In the genomic region with DNA sequence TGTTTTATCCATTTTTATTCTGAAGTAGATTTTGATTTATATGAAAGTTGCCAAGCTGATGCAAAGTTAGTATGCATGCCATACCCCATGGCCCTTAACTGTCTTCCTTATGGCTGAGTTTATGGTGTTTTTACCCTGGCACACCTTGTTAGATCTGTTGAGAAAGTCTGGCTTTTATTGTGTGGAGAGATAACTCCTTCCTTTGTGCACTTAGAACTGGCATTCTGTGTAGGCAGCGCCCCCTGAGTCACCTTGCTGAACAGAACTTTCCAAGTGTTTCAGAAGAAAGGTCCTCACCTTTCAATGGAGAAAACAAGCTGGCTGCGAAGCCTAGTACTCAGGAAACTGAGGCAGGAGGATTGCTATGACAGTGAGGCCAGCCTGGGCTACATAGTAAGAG, we compare ENCODE assay signal across 18 mouse cellular contexts. TPM values are rescaled to one million over a fixed set of nuclear protein-coding genes. Genes with fewer than 3 reads are reported as not detected.
A peak's percentile ranks its signal among the peaks of the same experiment; 100 is the strongest.
DNase-seq lines count a peak whose midpoint lies in the region; ATAC-seq and TF ChIP-seq lines count a peak whose summit lies in the region.
"Had no signal": no experiment of that assay in that cellular context is flagged by ENCODE, and none has a peak within 500 bp of the region (broad histone marks: within the 10 kb centered on the region; RNA-seq: fewer than 3 reads in every experiment).

No protein-coding gene starts in this region.

- H3K9me3 ChIP-seq in heart, embryonic 16.5 days (replicated peaks; ENCODE audit: control insufficient read depth, low read length), result no peaks in the 10 kb centered on the region
- H3K9me3 ChIP-seq in stomach, embryonic 15.5 days, result no peaks in the 10 kb centered on the region
- H3K9me3 ChIP-seq: forebrain, embryonic 12.5 days; hindbrain, embryonic 15.5 days; midbrain, embryonic 15.5 days had no signal

- H3K4me1 ChIP-seq in heart, adult 2 months (ENCODE audit: control insufficient read depth, insufficient read depth, low read length), result peaks cover 10% of the 10 kb centered on the region
- peaks cover 53% of the 10 kb centered on the region for H3K4me1 ChIP-seq in heart, embryonic 16.5 days (ENCODE audit: control insufficient read depth, insufficient read depth, low read length)
- no peaks in the 10 kb centered on the region for H3K4me1 ChIP-seq in stomach, embryonic 15.5 days
- H3K4me1 ChIP-seq: forebrain, embryonic 12.5 days; hindbrain, embryonic 15.5 days; midbrain, embryonic 15.5 days had no signal

- peak overlapping the region; percentile 80 for H3K27ac ChIP-seq in heart, adult 2 months
- H3K27ac ChIP-seq in heart, embryonic 16.5 days (ENCODE audit: low read length), result peak overlapping the region; percentile 97
- peak overlapping the region; percentile 68; the same call in 1 of the 2 replicates for H3K27ac ChIP-seq in stomach, embryonic 15.5 days
- H3K27ac ChIP-seq: forebrain, embryonic 12.5 days; gastrocnemius, adult 2 months; hindbrain, embryonic 15.5 days; midbrain, embryonic 15.5 days had no signal

- intact Hi-C loops in heart, adult 2 months (cut with DNase I), result loop anchor here (2.0 kb wide), 1 partner anchor 13 kb away; no protein-coding TSS in a partner anchor

- peak overlapping the region; percentile 42; the same call in 1 of the 2 replicates for H3K4me2 ChIP-seq in heart, embryonic 16.5 days (ENCODE audit: low read depth, low read length)
- H3K4me2 ChIP-seq in stomach, embryonic 15.5 days, result no peak overlapping the region
- H3K4me2 ChIP-seq: forebrain, embryonic 12.5 days; hindbrain, embryonic 15.5 days; midbrain, embryonic 15.5 days had no signal

- no peak overlapping the region for H3K4me3 ChIP-seq in heart, adult 2 months
- no peak overlapping the region for H3K4me3 ChIP-seq in heart, embryonic 16.5 days (ENCODE audit: low read length)
- H3K4me3 ChIP-seq in stomach, embryonic 15.5 days (replicated peaks), result no peak overlapping the region
- H3K4me3 ChIP-seq: forebrain, embryonic 12.5 days; gastrocnemius, adult 2 months; hindbrain, embryonic 15.5 days; midbrain, embryonic 15.5 days; myocyte had no signal

- TF ChIP-seq POLR2A in heart, adult 2 months (IDR thresholded peaks at IDR 0.05; ENCODE audit: insufficient read depth, low read depth, low read length), result no peak

- no peak for TF ChIP-seq EP300 in heart, adult 2 months (IDR thresholded peaks at IDR 0.05; ENCODE audit: insufficient read depth, low read depth, low read length)

- H3K79me2 ChIP-seq in heart, adult 2 months (replicated peaks; ENCODE audit: control insufficient read depth, insufficient read depth, low read length), result peaks cover 6% of the 10 kb centered on the region

- peaks cover 20% of the 10 kb centered on the region for H3K36me3 ChIP-seq in heart, adult 2 months (ENCODE audit: control insufficient read depth, insufficient read depth, low read length)
- H3K36me3 ChIP-seq in heart, embryonic 16.5 days (ENCODE audit: control insufficient read depth, insufficient read depth), result peaks cover 8% of the 10 kb centered on the region; the same call in 1 of the 2 replicates
- no peaks in the 10 kb centered on the region for H3K36me3 ChIP-seq in stomach, embryonic 15.5 days
- H3K36me3 ChIP-seq: forebrain, embryonic 12.5 days; hindbrain, embryonic 15.5 days; midbrain, embryonic 15.5 days had no signal

- 57% methylated on average over 2 of the region's 2 CpGs for WGBS in heart, adult 2 months
- 65% methylated on average over 2 of the region's 2 CpGs for WGBS in heart, embryonic 16.5 days
- WGBS in stomach, embryonic 15.5 days, result 74% methylated on average over 2 of the region's 2 CpGs

- peaks cover 3% of the 10 kb centered on the region; the same call in 1 of the 2 replicates for H3K27me3 ChIP-seq in heart, adult 2 months (ENCODE audit: control insufficient read depth, insufficient read depth, low read length)
- no peaks in the 10 kb centered on the region for H3K27me3 ChIP-seq in heart, embryonic 16.5 days (ENCODE audit: control insufficient read depth, insufficient read depth, low read length)
- no peaks in the 10 kb centered on the region for H3K27me3 ChIP-seq in stomach, embryonic 15.5 days (replicated peaks)

- 0 out of 2 replicates have a peak, but pooled peaks have one; percentile 18 for TF ChIP-seq CTCF in heart, adult 2 months (IDR thresholded peaks at IDR 0.05)

- DNase-seq in heart, adult 2 months, result no peak
- DNase-seq in heart, postnatal 4 days, result no peak
- no peak for DNase-seq in heart, adult 18-20 months
- DNase-seq in ES-CJ7 (ENCODE audit: low read depth, low spot score), result peak; percentile 12
- DNase-seq in thymus, postnatal 4 days, result no peak
- DNase-seq: cerebellum, adult 11 months; kidney, adult 18-20 months; lung, adult 18-20 months had no signal

- no peak for ATAC-seq in heart, embryonic 16.5 days (replicated peaks; ENCODE audit: extremely low read depth, insufficient read depth, low FRiP score)
- no peak for ATAC-seq in stomach, embryonic 15.5 days (ENCODE audit: insufficient read depth, low FRiP score, low read depth)
- ATAC-seq: CD4-positive, CD25-positive, alpha-beta regulatory T cell, adult 4 months; midbrain, embryonic 15.5 days had no signal

- H3K9ac ChIP-seq in heart, adult 2 months (ENCODE audit: low read depth, low read length), result 0 out of 2 replicates have a peak overlapping the region, but pooled peaks have one; percentile 28
- peak overlapping the region; percentile 58 for H3K9ac ChIP-seq in heart, embryonic 16.5 days (ENCODE audit: low read length)
- no peak overlapping the region for H3K9ac ChIP-seq in stomach, embryonic 15.5 days
- H3K9ac ChIP-seq: forebrain, embryonic 12.5 days; hindbrain, embryonic 15.5 days; midbrain, embryonic 15.5 days had no signal

RNA-seq across cellular contexts. Expression of gene Dsp, which starts 10.9 kb away (rescaled TPM):
- 100 to 1,000 TPM; 449 to 577 TPM for total RNA-seq in heart, adult 2 months (2021)
- polyA plus RNA-seq in heart, adult 2 months (2012; rRNA removed), result 84.4 and 141 TPM in 2 replicates
- total RNA-seq in heart, postnatal 4 days (2021), result 100 to 1,000 TPM; 361 to 388 TPM
- polyA plus RNA-seq in heart, embryonic 16.5 days (2015; fragmentation: Nextera tagmentation; extraction: Ambion mirVana), result 40.0 and 44.1 TPM in 2 replicates
- 100 to 1,000 TPM; 526 to 592 TPM for total RNA-seq in heart, adult 18-20 months (2021)
- polyA plus RNA-seq in stomach, embryonic 15.5 days (2015; fragmentation: Nextera tagmentation; extraction: Ambion mirVana), result 18.7 and 24.2 TPM in 2 replicates
- total RNA-seq: megakaryocyte-erythroid progenitor cell, adult 5-6 weeks; MEL had no signal
- polyA plus RNA-seq: myocyte had no signal

RNA-seq across cellular contexts. Expression of gene Snrnp48, which starts 42.7 kb away (rescaled TPM):
- 1 to 10 TPM; 9.6 to 9.7 TPM for total RNA-seq in heart, adult 2 months (2021)
- 11.9 and 19.2 TPM in 2 replicates for polyA plus RNA-seq in heart, adult 2 months (2012; rRNA removed)
- total RNA-seq in heart, postnatal 4 days (2021), result 10 to 100 TPM; 12.5 to 14.1 TPM
- polyA plus RNA-seq in heart, embryonic 16.5 days (2015; fragmentation: Nextera tagmentation; extraction: Ambion mirVana), result 23.4 and 25.2 TPM in 2 replicates
- total RNA-seq in heart, adult 18-20 months (2021), result 10 to 100 TPM; 10.0 to 10.2 TPM
- 37.8 and 38.1 TPM in 2 replicates for polyA plus RNA-seq in stomach, embryonic 15.5 days (2015; fragmentation: Nextera tagmentation; extraction: Ambion mirVana)
